Mouse (Mus musculus): ENCODE results near the gene Asb2. TPM values are rescaled to one million over a fixed set of nuclear protein-coding genes. Genes with fewer than 3 reads are reported as not detected.

The Asb2 gene
- polyA plus RNA-seq, 1 experiment: 1.7 TPM

GRCm38 (mm10) chr12:103346945-103347344 is 8.9 kb downstream of the Asb2 start:
- peak overlapping the region; percentile 29 for H3K4me3 ChIP-seq (replicated peaks)
- peaks cover 14% of the 10 kb centered on the region for H3K4me1 ChIP-seq
- H3K9me3 ChIP-seq: peaks cover 13% of the 10 kb centered on the region; the same call in 1 of the 2 replicates
- TF ChIP-seq GATA1 (IDR thresholded peaks at IDR 0.05; ENCODE audit: borderline replicate concordance, low read length) (no peak), FLI1 (IDR thresholded peaks at IDR 0.05; ENCODE audit: low read length) (no peak)
- H3K27me3 ChIP-seq (replicated peaks): peaks cover 48% of the 10 kb centered on the region
- H3K36me3 ChIP-seq (replicated peaks; ENCODE audit: low read length): no peaks in the 10 kb centered on the region

GRCm38 (mm10) chr12:103344934-103345333 is 10.9 kb downstream of the Asb2 start:
- Histone ChIP-seq H3K4me1 (peaks cover 28% of the 10 kb centered on the region), H3K27me3 (replicated peaks) (peaks cover 63% of the 10 kb centered on the region), H3K9me3 (no peaks in the 10 kb centered on the region), H3K4me3 (replicated peaks) (no peak overlapping the region), H3K36me3 (replicated peaks; ENCODE audit: low read length) (no peaks in the 10 kb centered on the region)
- TF ChIP-seq FLI1 (IDR thresholded peaks at IDR 0.05; ENCODE audit: low read length) (no peak), GATA1 (IDR thresholded peaks at IDR 0.05; ENCODE audit: borderline replicate concordance, low read length) (no peak)

- Histone ChIP-seq H3K4me3 (replicated peaks) (peak overlapping the region; percentile 54), H3K27me3 (replicated peaks) (peaks cover 75% of the 10 kb centered on the region), H3K36me3 (replicated peaks; ENCODE audit: low read length) (no peaks in the 10 kb centered on the region), H3K4me1 (peaks cover 31% of the 10 kb centered on the region), H3K9me3 (peaks cover 13% of the 10 kb centered on the region)
- TF ChIP-seq GATA1 (IDR thresholded peaks at IDR 0.05; ENCODE audit: borderline replicate concordance, low read length) (no peak), FLI1 (IDR thresholded peaks at IDR 0.05; ENCODE audit: low read length) (no peak)
Observed at GRCm38 (mm10) chr12:103343456-103343855, 12.3 kb downstream of the Asb2 start.

GRCm38 (mm10) chr12:103341212-103341611 is 14.6 kb downstream of the Asb2 start:
- TF ChIP-seq GATA1 (IDR thresholded peaks at IDR 0.05; ENCODE audit: borderline replicate concordance, low read length) (no peak), FLI1 (IDR thresholded peaks at IDR 0.05; ENCODE audit: low read length) (no peak)
- Histone ChIP-seq H3K9me3 (peaks cover 13% of the 10 kb centered on the region), H3K27me3 (replicated peaks) (peaks cover 78% of the 10 kb centered on the region), H3K4me1 (peaks cover 46% of the 10 kb centered on the region), H3K36me3 (replicated peaks; ENCODE audit: low read length) (no peaks in the 10 kb centered on the region), H3K4me3 (replicated peaks) (no peak overlapping the region)

- Histone ChIP-seq H3K36me3 (replicated peaks; ENCODE audit: low read length) (no peaks in the 10 kb centered on the region), H3K27me3 (replicated peaks) (peaks cover 87% of the 10 kb centered on the region), H3K4me3 (replicated peaks) (peak overlapping the region; percentile 42), H3K9me3 (peaks cover 13% of the 10 kb centered on the region), H3K4me1 (peaks cover 39% of the 10 kb centered on the region)
- TF ChIP-seq FLI1 (IDR thresholded peaks at IDR 0.05; ENCODE audit: low read length) (no peak), GATA1 (IDR thresholded peaks at IDR 0.05; ENCODE audit: borderline replicate concordance, low read length) (no peak)
Observed at GRCm38 (mm10) chr12:103338162-103338798, 17.5 kb downstream of the Asb2 start.

GRCm38 (mm10) chr12:103336766-103337165 is 19.0 kb downstream of the Asb2 start:
- peak overlapping the region; percentile 28 for H3K4me3 ChIP-seq (replicated peaks)
- TF ChIP-seq GATA1 (IDR thresholded peaks at IDR 0.05; ENCODE audit: borderline replicate concordance, low read length) (no peak), FLI1 (IDR thresholded peaks at IDR 0.05; ENCODE audit: low read length) (no peak)
- H3K9me3 ChIP-seq: peaks cover 13% of the 10 kb centered on the region
- H3K27me3 ChIP-seq (replicated peaks): peaks cover 84% of the 10 kb centered on the region
- peaks cover 38% of the 10 kb centered on the region for H3K4me1 ChIP-seq
- H3K36me3 ChIP-seq (replicated peaks; ENCODE audit: low read length): no peaks in the 10 kb centered on the region

- H3K27me3 ChIP-seq (replicated peaks): peaks cover 71% of the 10 kb centered on the region
- no peaks in the 10 kb centered on the region for H3K36me3 ChIP-seq (replicated peaks; ENCODE audit: low read length)
- no peak for TF ChIP-seq FLI1 (IDR thresholded peaks at IDR 0.05; ENCODE audit: low read length)
- TF ChIP-seq GATA1 (IDR thresholded peaks at IDR 0.05; ENCODE audit: borderline replicate concordance, low read length): no peak
- no peaks in the 10 kb centered on the region for H3K9me3 ChIP-seq
- H3K4me3 ChIP-seq (replicated peaks): no peak overlapping the region
- peaks cover 22% of the 10 kb centered on the region for H3K4me1 ChIP-seq
Observed at GRCm38 (mm10) chr12:103333426-103333825, 22.4 kb downstream of the Asb2 start.

GRCm38 (mm10) chr12:103332879-103333278 is 22.9 kb downstream of the Asb2 start:
- peaks cover 71% of the 10 kb centered on the region for H3K27me3 ChIP-seq (replicated peaks)
- no peak overlapping the region for H3K4me3 ChIP-seq (replicated peaks)
- peaks cover 16% of the 10 kb centered on the region for H3K4me1 ChIP-seq
- no peaks in the 10 kb centered on the region for H3K9me3 ChIP-seq
- no peaks in the 10 kb centered on the region for H3K36me3 ChIP-seq (replicated peaks; ENCODE audit: low read length)
- TF ChIP-seq GATA1 (IDR thresholded peaks at IDR 0.05; ENCODE audit: borderline replicate concordance, low read length) (no peak), FLI1 (IDR thresholded peaks at IDR 0.05; ENCODE audit: low read length) (no peak)

GRCm38 (mm10) chr12:103331491-103331890 is 24.3 kb downstream of the Asb2 start:
- Histone ChIP-seq H3K4me3 (replicated peaks) (no peak overlapping the region), H3K27me3 (replicated peaks) (peaks cover 65% of the 10 kb centered on the region), H3K36me3 (replicated peaks; ENCODE audit: low read length) (no peaks in the 10 kb centered on the region), H3K4me1 (peaks cover 7% of the 10 kb centered on the region), H3K9me3 (no peaks in the 10 kb centered on the region)
- TF ChIP-seq FLI1 (IDR thresholded peaks at IDR 0.05; ENCODE audit: low read length): no peak
- TF ChIP-seq GATA1 (IDR thresholded peaks at IDR 0.05; ENCODE audit: borderline replicate concordance, low read length): no peak

- TF ChIP-seq FLI1 (IDR thresholded peaks at IDR 0.05; ENCODE audit: low read length) (no peak), GATA1 (IDR thresholded peaks at IDR 0.05; ENCODE audit: borderline replicate concordance, low read length) (no peak)
- Histone ChIP-seq H3K36me3 (replicated peaks; ENCODE audit: low read length) (no peaks in the 10 kb centered on the region), H3K9me3 (peaks cover 6% of the 10 kb centered on the region; the same call in 1 of the 2 replicates), H3K4me3 (replicated peaks) (no peak overlapping the region), H3K4me1 (peaks cover 16% of the 10 kb centered on the region), H3K27me3 (replicated peaks) (peaks cover 67% of the 10 kb centered on the region)
Observed at GRCm38 (mm10) chr12:103328448-103329191, 27.2 kb downstream of the Asb2 start.
